Mouse (Mus musculus): Measurements from ENCODE around the gene Tex11. TPM values are rescaled to one million over a fixed set of nuclear protein-coding genes. Genes with fewer than 3 reads are reported as not detected.

Gene Tex11
- total RNA-seq, 2 experiments from 2014 or later: not detected

Other genes with a start within 250 kb of the Tex11 start
- under 1 TPM; 0.77 to 0.80 TPM for gene Slc7a3, start 26.4 kb upstream of the Tex11 start, total RNA-seq (2021)
- gene Snx12, start 162.9 kb upstream of the Tex11 start, total RNA-seq (2021): 10 to 100 TPM; 53.7 to 54.1 TPM
- 10 to 100 TPM; 33.8 to 39.6 TPM for gene Foxo4, start 194.9 kb upstream of the Tex11 start, total RNA-seq (2021)
- under 1 TPM in 1 of 2 experiments, not detected in 1; 0.54 TPM for gene Gm614, start 204.3 kb upstream of the Tex11 start, total RNA-seq (2021)
- 1 to 10 TPM; 4.9 to 9.0 TPM for gene Il2rg, start 208.6 kb upstream of the Tex11 start, total RNA-seq (2021)
- not detected for gene Gm20489, start 209.4 kb upstream of the Tex11 start, total RNA-seq (2021)
- 10 to 100 TPM; 32.0 to 33.4 TPM for gene Med12, start 214.4 kb upstream of the Tex11 start, total RNA-seq (2021)
- 10 to 100 TPM in 1 of 2 experiments, 1 to 10 TPM in 1; 5.7 to 15.9 TPM for gene Nlgn3, start 239.5 kb upstream of the Tex11 start, total RNA-seq (2021)

Data from adrenal gland, adult 18-20 months (tissue).